Mouse (Mus musculus) left cerebral cortex, adult 2 months (tissue): ENCODE results near the gene Tiam1. TPM values are rescaled to one million over a fixed set of nuclear protein-coding genes. Genes with fewer than 3 reads are reported as not detected.

ENCODE experiments used
- DNase-seq, 2 experiments: peaks; one replicate each; pipeline ENCODE4 v3.0.0; 2021 to 2022; ENCODE audit warnings: low spot score in 2 of 2, mixed read lengths in 1 of 2; ENCODE audit errors: extremely low spot score in 1 of 2
- H3K27ac ChIP-seq: fragments of 200-600 bp; 2 replicates; pipeline ENCODE4 v1.8.1; 2022
- H3K4me3 ChIP-seq: fragments of 200-600 bp; 2 replicates; pipeline ENCODE4 v1.8.1; 2022
- CTCF ChIP-seq: fragments of 200-600 bp; IDR thresholded peaks from 2 replicates; pipeline ENCODE4 v1.8.1; 2022; ENCODE audit warnings: antibody characterized with exemption, mild to moderate bottlenecking, moderate library complexity
- intact Hi-C: fragments of 180-260 bp; cut with DNase I; formaldehyde crosslinking; loops from one replicate; pipeline ENCODE4 v1.15.1; 2025
- total RNA-seq, 2 experiments: library from RNA; stranded (reverse); gene quantifications; 2 replicates each; pipeline ENCODE4 v1.2.3; 2021

Tiam1 gene
- total RNA-seq, 2 experiments from 2014 or later: 107 to 120 TPM

GRCm38 (mm10) chr16:89952821-89953220 is 190.7 kb downstream of the Tiam1 start:
- TF ChIP-seq CTCF: no peak
- Histone ChIP-seq H3K4me3 (no peak overlapping the region), H3K27ac (no peak overlapping the region)
- intact Hi-C loops: loop anchor here (5.0 kb wide), 1 partner anchor 106 kb away; no protein-coding TSS in a partner anchor
- DNase-seq: no peak

- no peak for TF ChIP-seq CTCF
- Histone ChIP-seq H3K27ac (no peak overlapping the region), H3K4me3 (no peak overlapping the region)
- intact Hi-C loops: loop anchor here (5.0 kb wide), 1 partner anchor 103 kb away; no protein-coding TSS in a partner anchor
- no peak for DNase-seq
Observed at GRCm38 (mm10) chr16:89950754-89951153, 192.8 kb downstream of the Tiam1 start.

GRCm38 (mm10) chr16:89950251-89950650 is 193.3 kb downstream of the Tiam1 start:
- no peak overlapping the region for H3K4me3 ChIP-seq
- intact Hi-C loops: loop anchor here (5.0 kb wide), 1 partner anchor 103 kb away; no protein-coding TSS in a partner anchor
- no peak for DNase-seq
- no peak overlapping the region for H3K27ac ChIP-seq
- no peak for TF ChIP-seq CTCF

GRCm38 (mm10) chr16:89948040-89948439 is 195.5 kb downstream of the Tiam1 start:
- no peak overlapping the region for H3K4me3 ChIP-seq
- intact Hi-C loops: no loop called here
- DNase-seq: no peak
- no peak overlapping the region for H3K27ac ChIP-seq
- TF ChIP-seq CTCF: no peak

GRCm38 (mm10) chr16:89946816-89947215 is 196.8 kb downstream of the Tiam1 start:
- no peak for DNase-seq
- Histone ChIP-seq H3K27ac (no peak overlapping the region), H3K4me3 (no peak overlapping the region)
- intact Hi-C loops: no loop called here
- TF ChIP-seq CTCF: no peak

GRCm38 (mm10) chr16:89944604-89945283 is 198.8 kb downstream of the Tiam1 start:
- no peak for DNase-seq
- no peak overlapping the region for H3K27ac ChIP-seq
- intact Hi-C loops: loop anchor here (5.0 kb wide), 1 partner anchor 243 kb away; no protein-coding TSS in a partner anchor
- H3K4me3 ChIP-seq: no peak overlapping the region
- no peak for TF ChIP-seq CTCF

GRCm38 (mm10) chr16:89944050-89944449 is 199.5 kb downstream of the Tiam1 start:
- Histone ChIP-seq H3K4me3 (no peak overlapping the region), H3K27ac (no peak overlapping the region)
- TF ChIP-seq CTCF: no peak
- intact Hi-C loops: loop anchor here (5.0 kb wide), 1 partner anchor 243 kb away; no protein-coding TSS in a partner anchor
- no peak for DNase-seq

- no peak for DNase-seq
Observed at GRCm38 (mm10) chr16:89943267-89943971, 200.2 kb downstream of the Tiam1 start.

GRCm38 (mm10) chr16:89940696-89941095 is 202.9 kb downstream of the Tiam1 start:
- no peak overlapping the region for H3K4me3 ChIP-seq
- no peak overlapping the region for H3K27ac ChIP-seq
- DNase-seq: no peak
- TF ChIP-seq CTCF: peak; percentile 15
- intact Hi-C loops: loop anchor here (5.0 kb wide), 1 partner anchor 247 kb away; no protein-coding TSS in a partner anchor

More at GRCm38 (mm10) chr16:89943267-89943971, 200.2 kb downstream of the Tiam1 start:
- peak; percentile 35 for TF ChIP-seq CTCF
- no peak overlapping the region for H3K4me3 ChIP-seq
- intact Hi-C loops: loop anchor here (1.0 to 5.0 kb wide), 2 partner anchors 224 to 244 kb away; no protein-coding TSS in a partner anchor
- H3K27ac ChIP-seq: no peak overlapping the region

- H3K4me3 ChIP-seq: no peak overlapping the region
- intact Hi-C loops: no loop called here
- no peak overlapping the region for H3K27ac ChIP-seq
- no peak for TF ChIP-seq CTCF
- DNase-seq: no peak
Observed at GRCm38 (mm10) chr16:89938277-89938676, 205.3 kb downstream of the Tiam1 start.

GRCm38 (mm10) chr16:89936571-89936970 is 207.0 kb downstream of the Tiam1 start:
- Histone ChIP-seq H3K27ac (no peak overlapping the region), H3K4me3 (no peak overlapping the region)
- no peak for TF ChIP-seq CTCF
- DNase-seq: no peak
- intact Hi-C loops: no loop called here

GRCm38 (mm10) chr16:89935398-89935797 is 208.2 kb downstream of the Tiam1 start:
- Histone ChIP-seq H3K4me3 (no peak overlapping the region), H3K27ac (no peak overlapping the region)
- DNase-seq: no peak
- TF ChIP-seq CTCF: no peak
- intact Hi-C loops: no loop called here
